Mouse (Mus musculus) left cerebral cortex, postnatal 4 days (tissue): ENCODE results near the gene Tmem40. TPM values are rescaled to one million over a fixed set of nuclear protein-coding genes. Genes with fewer than 3 reads are reported as not detected.

Experiments used
- DNase-seq: peaks from one replicate; pipeline ENCODE4 v3.0.0-alpha.2; 2022
- intact Hi-C: fragments of 180-260 bp; cut with DNase I; formaldehyde crosslinking; loops from one replicate; pipeline ENCODE4 v1.15.1; 2025
- total RNA-seq, 2 experiments: library from RNA; stranded (reverse); gene quantifications; 2 replicates each; pipeline ENCODE4 v1.2.3; 2021

The Tmem40 gene
- total RNA-seq, result 1 to 10 TPM in 1 of 2 experiments, under 1 TPM in 1; 0.60 to 1.2 TPM

DNA sequence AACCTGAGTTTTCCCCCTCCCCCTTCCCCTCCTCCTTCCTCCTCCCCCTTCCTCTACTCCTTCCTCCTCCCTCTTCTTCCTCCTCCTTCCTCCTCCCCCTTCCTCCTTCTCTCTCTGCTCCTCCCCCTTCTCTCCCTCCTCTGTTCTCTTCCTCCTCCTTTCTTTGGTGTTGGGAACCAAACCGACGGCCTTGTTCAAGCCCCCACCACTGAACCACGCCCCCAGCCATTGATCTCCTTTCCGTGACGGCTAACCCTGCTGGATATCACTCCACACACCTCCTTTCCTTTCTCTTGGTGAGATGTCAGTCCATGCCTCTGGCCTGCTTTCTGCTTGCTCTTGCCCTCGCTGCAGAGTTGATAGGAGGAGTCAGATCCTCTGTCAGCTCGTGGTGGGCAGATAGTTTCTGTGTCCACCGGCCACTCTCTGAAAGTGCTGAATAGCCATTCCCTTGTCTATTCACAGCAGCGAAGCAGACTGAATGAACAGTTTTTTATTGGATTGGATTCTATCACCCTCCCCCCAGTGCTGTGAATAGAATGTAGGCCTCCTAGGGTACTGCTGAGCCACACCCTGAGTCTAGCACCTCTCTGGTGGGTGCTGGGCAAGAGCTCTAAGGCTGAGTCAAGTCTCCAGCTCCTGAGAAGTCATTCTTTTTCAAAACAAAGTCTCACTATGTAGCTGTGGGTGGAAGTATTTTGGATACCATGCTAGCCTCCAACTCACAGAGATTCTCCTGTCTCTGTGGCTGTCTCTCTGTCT lies at the start of gene Tmem40:
Gene Tmem40, minus strand, starts transcription at position 416 of the 762 bp plus-strand sequence.
- DNase-seq, result no peak
- intact Hi-C loops, result no loop called here

DNA sequence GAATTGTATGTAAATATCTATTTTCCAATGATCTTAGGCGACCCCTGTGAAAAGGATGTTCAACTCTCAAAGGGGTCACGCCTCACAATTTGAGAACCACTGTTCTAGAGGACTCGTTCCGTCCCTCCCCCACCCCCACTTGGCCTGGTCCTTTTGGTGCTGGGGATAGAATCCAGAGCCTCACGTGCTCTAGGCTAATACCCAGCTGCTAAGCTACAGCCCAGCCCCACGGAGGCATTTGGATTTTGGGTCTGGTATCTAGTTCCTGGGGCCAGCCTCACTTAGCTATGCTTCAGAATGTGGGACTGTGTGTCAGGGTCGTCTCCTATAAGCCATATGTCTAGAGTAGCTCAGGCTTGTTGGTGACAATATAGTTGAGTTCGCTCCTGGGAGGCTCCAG lies 49.4 kb upstream of the Tmem40 start:
- intact Hi-C loops, result no loop called here

DNA sequence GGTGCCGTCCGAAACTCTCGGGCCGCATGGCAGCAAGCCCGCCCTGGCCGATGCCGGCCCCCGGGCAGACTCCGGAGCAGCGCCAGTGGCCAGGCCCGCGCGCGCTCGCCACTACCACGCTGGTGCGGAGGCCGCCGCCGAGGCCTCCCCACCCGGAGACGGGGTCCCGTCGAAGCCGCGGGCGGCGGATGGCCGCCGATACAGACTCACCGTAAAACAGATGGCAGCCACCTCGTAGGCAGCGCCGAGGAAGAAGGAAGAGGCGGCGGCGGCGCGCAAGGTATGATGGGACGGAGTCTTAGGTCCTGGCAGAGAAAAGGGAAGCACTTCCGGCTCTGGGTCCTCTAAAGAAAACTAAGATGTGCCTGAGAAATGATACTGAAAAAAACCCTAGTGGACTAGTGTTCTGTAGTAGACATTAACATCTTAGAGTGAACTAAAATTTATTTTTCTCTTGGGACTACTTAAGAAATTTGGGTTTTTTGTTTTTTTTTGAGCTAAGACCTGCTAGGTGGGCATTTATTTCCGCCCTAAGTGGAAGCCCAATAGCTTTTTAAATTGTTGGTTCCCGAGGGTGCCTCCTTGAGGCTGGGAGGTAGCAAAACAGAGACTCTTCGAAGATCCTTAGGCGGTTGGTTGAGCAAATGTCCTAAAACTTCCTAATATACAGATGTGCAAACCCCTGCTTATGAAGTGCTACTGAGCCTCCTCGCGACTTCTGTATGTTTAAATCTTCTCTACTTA lies 46.5 kb upstream of the Tmem40 start, which contains the start of gene Rpl32:
Gene Rpl32, minus strand, starts transcription at position 260 of the 744 bp plus-strand sequence.
- intact Hi-C loops, result loop anchor here (5.0 kb wide), 1 partner anchor 44 kb away; the partner anchor contains the start of genes Ift122 and Mbd4
- peak; percentile 85 for DNase-seq

More for the DNA sequence above, 49.4 kb upstream of the Tmem40 start:
- no peak for DNase-seq

DNA sequence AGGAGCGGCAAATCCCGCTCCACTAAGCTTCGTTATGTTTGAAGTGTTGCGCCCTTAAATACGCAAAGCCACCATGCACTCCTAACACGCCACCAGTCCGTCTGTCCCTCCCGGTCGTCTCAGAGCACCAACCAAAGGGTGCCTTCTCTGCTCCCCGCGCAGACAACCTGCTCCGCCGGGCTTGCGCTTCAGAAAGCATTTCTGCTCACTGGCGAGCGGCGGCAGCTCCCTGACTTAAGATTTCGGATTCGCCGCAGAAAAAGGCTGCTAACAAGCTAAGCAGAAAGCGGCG lies 45.9 kb upstream of the Tmem40 start:
- intact Hi-C loops, result loop anchor here (5.0 kb wide), 1 partner anchor 44 kb away; the partner anchor contains the start of genes Ift122 and Mbd4
- DNase-seq, result no peak

DNA sequence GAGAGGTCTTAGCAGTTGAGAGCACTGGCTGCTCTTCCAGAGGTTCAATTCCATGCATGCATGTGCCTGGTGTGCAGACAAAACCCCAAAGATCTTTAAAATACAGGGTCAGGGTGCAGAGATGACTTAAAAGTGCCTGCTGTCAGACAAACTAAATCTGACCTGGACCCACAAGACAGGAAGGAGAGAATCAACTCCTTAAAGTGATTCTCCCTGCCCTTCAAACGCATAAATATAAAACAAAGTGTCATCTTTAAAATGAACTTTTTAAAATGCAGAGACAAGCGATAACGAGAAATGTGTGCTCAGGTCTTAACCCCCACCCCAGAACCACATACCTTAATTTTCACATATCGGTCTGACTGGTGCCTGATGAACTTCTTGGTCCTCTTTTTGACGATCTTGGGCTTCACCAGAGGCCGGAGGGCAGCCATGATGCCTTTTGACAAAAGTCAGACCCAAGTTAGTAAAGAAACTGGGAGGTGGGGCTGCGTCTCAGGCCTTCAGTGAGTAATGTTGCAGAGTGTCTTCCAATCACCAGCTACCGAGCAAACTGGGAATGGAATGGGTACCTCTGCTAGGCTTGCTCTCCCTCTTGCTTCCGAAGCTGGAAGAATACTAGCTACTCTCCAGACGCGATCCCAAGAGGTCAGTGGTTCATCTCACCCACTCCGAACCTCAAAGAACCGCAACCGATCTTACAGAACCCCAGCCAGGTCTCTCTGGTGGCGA lies 45.4 kb upstream of the Tmem40 start:
- intact Hi-C loops, result loop anchor here (5.0 kb wide), 1 partner anchor 45 kb away; the partner anchor contains the start of genes Ift122 and Mbd4
- no peak for DNase-seq

DNA sequence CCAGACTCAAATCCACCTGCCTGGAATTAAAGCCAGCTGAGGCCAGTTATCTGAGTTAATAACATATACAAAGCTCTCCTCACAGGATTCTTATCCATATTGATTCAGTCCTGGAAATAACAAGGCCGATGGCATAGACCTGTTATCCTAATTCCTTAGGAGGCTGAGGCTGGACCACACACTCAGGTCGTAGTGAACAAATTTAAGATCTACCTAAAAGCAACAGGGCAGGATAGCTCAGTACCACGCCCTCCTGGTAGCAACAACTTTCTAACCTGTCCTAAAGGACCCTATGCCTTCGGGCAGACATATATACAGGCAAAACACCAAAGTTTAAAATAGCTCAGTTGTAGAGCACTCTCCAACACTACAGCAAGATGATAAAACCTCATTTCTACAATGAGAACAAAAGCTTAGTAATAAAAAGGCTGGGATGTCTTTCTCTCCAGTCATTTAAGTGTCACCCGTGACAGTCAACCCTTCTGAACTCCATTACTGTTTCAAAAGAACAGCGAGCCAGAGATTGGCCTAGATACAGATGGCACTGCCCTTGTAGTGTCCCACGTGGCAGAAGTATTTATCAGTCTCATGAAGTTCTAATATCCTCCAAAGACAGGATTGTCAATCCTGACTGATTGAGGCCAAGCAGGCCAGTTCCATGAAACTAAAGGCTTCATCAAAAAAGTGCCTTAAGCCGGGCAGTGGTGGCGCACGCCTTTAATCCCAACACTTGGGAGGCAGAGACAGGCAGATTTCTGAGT lies 42.4 kb upstream of the Tmem40 start:
- intact Hi-C loops, result loop anchor here (5.0 kb wide), 1 partner anchor 48 kb away; the partner anchor contains the start of genes Ift122 and Mbd4
- no peak for DNase-seq

DNA sequence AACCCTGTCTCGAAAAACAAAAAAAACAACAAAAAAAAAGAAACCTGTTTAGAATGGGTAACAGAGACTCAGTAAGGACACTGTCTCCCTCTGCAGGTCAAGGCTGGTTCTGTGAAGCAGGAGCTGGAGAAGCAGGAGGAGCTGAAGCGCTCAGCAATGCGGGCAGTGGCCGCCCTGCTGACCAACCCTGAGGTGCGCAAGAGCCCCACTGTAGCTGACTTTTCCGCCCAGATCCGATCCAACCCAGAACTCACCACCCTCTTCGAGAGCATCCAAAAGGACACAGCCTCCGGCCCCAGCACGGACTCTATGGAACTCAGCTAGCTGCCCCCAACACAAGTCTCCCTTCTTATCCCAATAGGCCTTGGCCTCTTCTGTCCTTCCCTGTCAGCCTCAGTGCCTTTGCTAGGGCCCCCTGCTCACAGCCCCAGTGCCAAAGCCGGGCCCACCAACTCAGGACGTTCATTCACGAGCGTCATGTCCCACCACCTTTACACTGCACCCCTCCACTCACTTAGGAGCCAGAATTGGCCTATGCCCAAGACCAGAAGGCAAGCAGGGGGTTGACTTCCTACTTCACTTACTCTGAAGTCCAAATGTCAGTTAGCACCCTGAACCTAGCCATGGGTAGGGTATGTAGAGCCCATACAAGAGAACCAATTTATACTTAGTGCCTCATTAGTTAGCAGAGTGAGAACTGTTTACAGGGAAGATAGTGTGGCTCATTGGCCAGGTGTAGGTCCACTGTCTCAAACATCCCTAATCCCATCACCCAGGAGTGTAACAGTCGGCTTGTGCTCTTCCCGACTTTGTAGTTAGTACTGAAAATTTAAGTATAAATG lies 41.6 kb upstream of the Tmem40 start:
- intact Hi-C loops, result no loop called here
- DNase-seq, result peak; percentile 82

DNA sequence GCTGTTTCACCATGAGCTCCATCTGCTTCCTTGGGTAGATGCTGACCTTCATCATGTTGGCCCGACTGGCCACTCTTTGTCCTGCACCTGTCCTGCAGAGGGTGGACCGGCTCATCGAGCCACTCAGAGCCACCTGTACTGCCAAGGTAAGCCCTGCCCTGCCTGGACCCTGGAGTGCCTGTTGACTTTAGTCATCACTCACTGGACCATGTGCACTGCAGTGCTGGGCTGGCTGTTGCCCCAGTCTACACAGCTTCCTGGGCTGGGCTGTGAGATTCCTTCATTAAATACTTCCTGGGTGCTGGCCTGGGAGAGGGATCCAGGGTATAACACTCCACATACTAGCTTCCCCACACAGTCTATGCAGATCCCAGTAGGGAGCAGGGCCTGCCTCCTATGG lies 39.6 kb upstream of the Tmem40 start:
- no peak for DNase-seq
- intact Hi-C loops, result no loop called here

DNA sequence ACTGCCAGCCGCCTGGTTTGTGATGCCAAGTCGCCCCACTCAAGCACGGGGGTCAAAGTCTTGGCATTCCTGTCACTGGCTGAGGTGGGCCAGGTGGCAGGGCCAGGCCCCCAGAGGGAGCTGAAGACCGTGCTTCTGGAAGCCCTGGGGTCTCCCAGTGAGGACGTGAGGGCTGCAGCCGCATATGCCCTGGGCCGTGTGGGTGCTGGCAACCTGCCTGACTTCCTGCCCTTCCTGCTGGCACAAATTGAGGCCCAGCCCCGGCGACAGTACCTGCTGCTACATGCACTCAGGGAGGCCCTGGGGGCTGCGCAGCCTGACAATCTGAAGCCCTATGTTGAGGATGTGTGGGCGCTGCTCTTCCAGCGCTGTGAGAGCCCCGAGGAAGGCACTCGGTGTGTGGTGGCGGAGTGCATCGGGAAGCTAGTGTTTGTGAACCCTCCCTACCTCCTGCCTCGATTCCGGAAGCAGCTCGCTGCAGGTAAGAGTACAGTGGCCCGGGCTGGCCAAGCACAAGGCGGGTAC lies 30.5 kb upstream of the Tmem40 start:
- DNase-seq, result peak; percentile 61
- intact Hi-C loops, result loop anchor here (10.0 kb wide), 1 partner anchor 168 kb away; no protein-coding TSS in a partner anchor

DNA sequence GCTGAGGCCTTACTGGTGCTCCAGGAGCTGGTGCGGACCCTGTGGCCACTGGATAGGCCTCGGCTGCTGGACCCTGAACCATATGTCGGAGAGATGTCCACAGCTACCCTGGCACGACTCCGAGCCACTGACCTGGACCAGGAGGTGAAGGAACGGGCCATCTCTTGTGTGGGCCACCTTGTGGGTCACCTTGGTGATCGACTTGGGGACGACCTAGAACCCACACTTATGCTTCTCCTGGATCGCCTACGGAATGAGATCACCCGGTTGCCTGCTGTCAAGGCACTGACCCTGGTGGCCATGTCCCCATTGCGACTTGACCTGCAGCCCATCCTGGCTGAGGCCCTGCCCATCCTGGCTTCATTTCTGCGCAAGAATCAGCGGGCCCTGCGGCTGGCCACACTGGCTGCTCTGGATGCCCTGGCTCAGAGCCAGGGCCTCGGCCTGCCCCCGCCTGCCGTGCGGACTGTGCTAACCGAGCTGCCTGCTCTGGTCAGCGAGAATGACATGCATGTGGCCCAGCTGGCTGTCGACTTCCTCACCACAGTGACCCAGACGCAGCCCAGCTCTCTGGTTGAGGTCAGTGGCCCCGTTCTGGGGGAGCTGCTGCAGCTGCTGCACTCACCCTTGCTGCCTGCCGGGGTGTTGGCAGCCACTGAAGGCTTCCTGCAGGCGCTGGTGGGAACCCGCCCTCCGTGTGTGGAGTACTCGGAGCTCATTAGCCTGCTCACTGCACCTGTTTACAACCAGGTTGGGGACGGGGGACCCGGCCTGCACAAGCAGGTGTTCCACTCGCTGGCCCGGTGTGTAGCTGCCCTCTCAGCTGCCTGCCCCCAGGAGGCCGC lies 29.9 kb upstream of the Tmem40 start:
- intact Hi-C loops, result loop anchor here (10.0 kb wide), 1 partner anchor 167 kb away; no protein-coding TSS in a partner anchor
- DNase-seq, result peak; percentile 61

DNA sequence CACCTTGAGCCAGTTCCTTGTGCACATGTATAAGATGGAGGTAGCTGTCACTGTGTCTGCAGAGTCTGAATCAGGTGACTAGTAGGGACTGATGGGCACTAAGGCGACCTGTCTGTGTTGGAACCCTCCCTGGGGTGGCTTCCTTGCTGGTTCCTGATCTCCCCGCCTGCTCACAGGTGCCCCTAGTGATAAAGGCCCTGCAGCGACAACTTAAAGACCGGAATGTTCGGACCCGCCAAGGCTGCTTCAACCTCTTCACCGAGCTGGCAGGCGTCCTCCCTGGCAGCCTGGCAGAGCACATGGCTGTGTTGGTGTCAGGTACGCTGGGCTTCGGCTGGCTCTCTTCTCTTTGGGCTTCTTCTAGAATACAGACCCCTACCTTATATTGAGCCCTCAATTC lies 28.8 kb upstream of the Tmem40 start:
- DNase-seq, result no peak
- intact Hi-C loops, result loop anchor here (10.0 kb wide), 1 partner anchor 166 kb away; no protein-coding TSS in a partner anchor

DNA sequence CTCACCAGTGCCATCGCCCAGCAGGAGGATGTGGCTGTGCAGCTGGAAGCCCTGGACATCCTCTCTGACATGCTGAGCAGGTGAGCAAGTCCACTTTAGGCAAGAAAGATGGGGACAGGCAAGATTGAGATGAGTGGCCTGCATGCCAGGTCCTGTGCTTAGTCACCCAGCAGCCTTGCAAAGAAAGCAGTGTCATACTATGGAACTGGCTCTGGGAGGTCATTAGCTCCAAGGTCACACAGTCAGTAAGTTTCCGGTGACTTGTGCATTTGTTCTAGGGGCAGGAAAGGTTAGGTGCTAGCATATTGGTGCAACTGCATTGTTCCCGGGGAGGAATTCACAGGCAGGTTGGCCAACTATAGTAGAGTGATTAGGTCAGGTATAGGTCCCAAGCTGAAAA lies 20.6 kb upstream of the Tmem40 start:
- intact Hi-C loops, result no loop called here
- DNase-seq, result no peak

DNA sequence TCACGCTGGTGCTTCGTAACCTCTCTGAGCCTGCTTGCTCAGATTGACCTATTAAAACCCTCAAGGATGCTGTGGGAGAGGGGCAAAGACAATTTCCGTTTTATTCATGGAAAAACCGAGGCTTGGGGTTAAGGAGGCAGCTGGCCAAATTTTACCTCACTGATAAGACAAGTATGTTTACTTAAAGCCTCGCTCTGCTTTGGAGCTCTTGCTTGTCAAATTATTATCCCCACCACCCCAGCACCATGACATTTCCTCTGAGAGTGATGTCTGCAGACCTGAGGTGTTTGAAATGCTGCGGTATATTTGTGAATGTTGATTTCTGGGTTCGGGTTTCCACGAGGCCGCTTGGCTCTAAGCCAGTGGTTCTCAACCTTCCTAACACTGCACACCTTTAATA lies 14.2 kb upstream of the Tmem40 start:
- intact Hi-C loops, result no loop called here
- no peak for DNase-seq

DNA sequence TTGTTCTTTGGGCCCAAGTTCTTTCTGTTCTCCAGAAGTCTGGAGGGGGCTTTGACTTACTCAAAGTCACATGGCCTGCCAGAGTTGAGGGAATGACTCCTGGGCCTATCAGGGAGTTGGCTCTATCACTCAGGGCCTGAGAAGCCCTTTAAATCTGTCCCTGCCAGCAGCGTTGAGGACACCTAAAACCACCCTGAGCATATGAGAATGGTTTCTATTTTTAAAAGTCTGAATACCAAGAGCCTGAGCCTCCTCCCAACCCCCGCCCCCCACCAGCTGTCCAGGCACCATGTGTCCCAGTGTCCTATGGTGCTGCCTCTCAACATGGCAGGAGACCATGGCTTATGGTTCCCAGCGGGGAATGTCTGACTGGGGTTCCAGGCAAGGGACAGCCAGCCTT lies 13.6 kb upstream of the Tmem40 start:
- intact Hi-C loops, result no loop called here

DNA sequence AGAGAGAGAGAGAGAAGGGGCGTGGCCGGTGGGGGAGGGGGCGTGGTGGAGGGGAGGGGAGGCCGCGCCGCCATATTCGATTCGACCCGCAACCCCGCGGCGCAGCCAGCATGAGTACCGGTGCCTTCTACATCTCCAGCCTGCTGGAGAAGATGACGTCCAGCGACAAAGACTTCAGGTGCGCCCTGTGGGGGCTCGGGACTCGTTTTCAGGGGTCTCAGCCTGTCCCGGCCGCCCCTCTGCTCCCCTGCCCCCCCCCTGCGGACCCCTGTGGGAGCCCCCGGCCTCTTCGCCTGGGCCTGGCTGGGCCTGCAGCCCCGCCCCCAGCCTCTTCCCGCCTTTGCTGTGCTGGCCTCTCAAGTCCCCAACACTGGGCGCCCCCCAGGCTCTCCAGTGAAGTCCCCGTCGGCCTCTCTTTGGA lies 12.3 kb upstream of the Tmem40 start, which contains the start of gene Cand2:
Gene Cand2, plus strand, starts transcription at position 38 of the 421 bp plus-strand sequence.
- DNase-seq, result peak; percentile 84
- intact Hi-C loops, result no loop called here

More for the DNA sequence above, 13.6 kb upstream of the Tmem40 start:
- DNase-seq, result peak; percentile 35

DNA sequence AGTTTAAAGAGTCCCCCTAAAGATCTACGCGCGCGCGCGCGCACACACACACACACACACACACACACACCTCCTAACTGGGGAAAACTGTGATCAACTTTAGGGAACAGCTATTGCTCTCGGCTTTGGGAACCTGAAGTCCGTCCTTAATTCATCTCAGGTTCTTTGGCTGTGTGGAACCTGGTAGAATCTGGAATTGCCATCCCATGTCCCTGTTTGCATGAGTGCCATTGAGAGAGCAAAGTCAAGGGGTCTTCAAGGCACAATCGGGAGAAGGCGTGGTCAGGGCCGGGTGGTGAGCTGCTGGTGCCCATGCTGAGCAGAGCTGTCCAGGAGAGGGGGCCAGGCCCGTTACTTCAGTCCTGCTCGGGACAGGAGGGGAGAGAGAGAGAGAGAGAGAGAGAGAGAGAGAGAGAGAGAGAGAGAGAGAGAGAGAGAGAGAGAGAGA lies 11.8 kb upstream of the Tmem40 start:
- intact Hi-C loops, result no loop called here
- DNase-seq, result peak; percentile 44

DNA sequence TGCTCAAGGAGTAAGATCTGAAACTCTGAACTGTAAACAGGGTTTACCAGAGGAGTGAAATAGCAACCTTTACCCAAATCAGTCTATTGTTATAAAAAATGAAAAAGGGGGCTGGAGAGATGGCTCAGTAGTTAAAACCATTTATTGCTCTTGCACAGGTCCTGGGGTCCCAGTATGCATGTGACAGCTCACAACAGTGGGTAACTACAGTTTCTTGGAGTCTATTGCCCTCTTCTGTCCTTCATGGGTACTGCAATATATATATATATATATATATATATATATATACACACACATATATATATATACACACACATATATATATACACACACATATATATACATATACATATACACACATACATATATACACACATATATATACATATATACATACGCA lies 10.4 kb upstream of the Tmem40 start:
- DNase-seq, result no peak
- intact Hi-C loops, result no loop called here

DNA sequence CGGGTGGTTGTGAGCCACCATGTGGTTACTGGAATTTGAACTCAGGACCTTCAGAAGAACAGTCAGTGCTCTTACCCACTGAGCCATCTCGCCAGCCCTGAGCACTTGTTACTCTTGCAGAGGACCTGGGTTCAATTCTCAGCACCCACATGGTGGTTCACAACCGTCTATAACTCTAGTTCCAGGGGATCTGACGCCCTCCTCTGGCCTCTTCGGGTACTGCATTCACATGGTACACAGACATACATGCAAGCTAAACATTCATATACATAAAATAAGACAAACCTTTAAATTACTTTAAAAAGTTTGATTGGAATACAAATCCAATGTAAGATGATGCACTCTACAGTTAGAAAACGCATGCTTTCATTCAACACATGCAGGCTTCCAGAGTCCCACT lies 10.0 kb upstream of the Tmem40 start:
- DNase-seq, result no peak
- intact Hi-C loops, result no loop called here
